Mouse (Mus musculus): ENCODE measurements around the gene Psmb8.
A peak's percentile ranks its signal among the peaks of the same experiment; 100 is the strongest.

GRCm38 (mm10) chr17:34217216-34217928 lies 19.9 kb downstream of the Psmb8 start:
- TF ChIP-seq TCF12 (IDR thresholded peaks at IDR 0.05; ENCODE audit: low read depth, low read length), result no peak
- peak in 1 of 2 experiments; percentile 12; a peak in 1 of 4 replicates for TF ChIP-seq EP300 (IDR thresholded peaks at IDR 0.05; ENCODE audit: low read depth in 1 of 2, low read length in 2 of 2)
